Mouse (Mus musculus) embryonic stem cell, embryonic (primary cell): ENCODE measurements around the gene Tmem251.

Experiments
- CTCF ChIA-PET, 4 experiments: fragments of 300-600 bp in 2 of 4; fragments of 350-600 bp in 2 of 4; sonication (Branson Sonifier 250); formaldehyde crosslinking; loops; one replicate each; lab custom pipeline; 2022; ENCODE audit warnings: inconsistent platforms in 2 of 4; lab: Charles Lee
- POLR2A ChIA-PET, 4 experiments: fragments of 300-600 bp in 2 of 4; fragments of 350-600 bp in 2 of 4; sonication (Branson Sonifier 250); formaldehyde crosslinking; loops; one replicate each; lab custom pipeline; 2022; ENCODE audit warnings: antibody characterized with exemption in 4 of 4, inconsistent platforms in 1 of 4; lab: Charles Lee

Gene Tmem251

DNA sequence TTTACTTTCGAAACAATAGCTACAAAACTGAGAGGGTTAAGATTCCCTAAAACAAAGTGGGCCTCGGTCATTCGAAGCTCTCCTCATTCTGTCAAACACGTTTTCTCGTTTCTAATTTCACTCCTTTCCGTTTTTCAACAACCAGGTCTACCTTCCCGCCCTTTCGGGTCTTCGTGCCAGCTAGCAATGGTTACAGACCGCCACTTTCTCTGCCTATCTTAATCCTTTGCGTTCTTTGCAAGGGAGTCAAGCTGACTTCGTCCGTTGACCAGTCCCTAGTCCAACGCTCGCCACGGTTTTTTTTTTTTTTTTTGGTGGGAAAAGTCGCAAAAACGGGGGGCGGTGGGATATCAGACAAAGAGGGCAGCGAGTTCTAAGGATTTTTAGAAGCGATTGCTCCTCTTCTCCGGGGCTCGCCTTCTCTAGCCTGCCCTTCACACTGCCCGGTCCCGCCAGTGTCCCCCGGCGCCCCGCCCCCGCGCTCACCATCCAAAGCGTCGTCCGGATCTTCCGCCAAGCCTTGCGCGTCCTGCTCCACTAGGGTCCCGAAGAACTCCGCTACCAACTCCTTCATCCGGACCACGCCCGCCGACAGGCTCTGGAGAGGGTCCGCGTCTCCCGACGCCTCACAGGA lies 13.6 kb downstream of the Tmem251 start:
- CTCF ChIA-PET: interaction anchor here (0.5 to 1.9 kb wide), 15 partner anchors 12 to 458 kb away, joined by 3 to 9 read pairs (median 4); partner anchors contain the start of genes Golga5 (in 1 of the 4), Moap1 (in 1 of the 4) and Tmem251 (in 1 of the 4)
- POLR2A ChIA-PET: interaction anchor here (0.6 to 5.5 kb wide), 46 partner anchors 9 to 669 kb away, joined by 3 to 52 read pairs (median 4); partner anchors contain the start of genes Moap1 (in 4 of the 4), Tmem251 (in 4 of the 4), Golga5 (in 2 of the 4) and Ddx24 (in 1 of the 4)

GRCm38 (mm10) chr12:102757689-102758402 lies 14.3 kb downstream of the Tmem251 start, which contains the start of the genes Gm28051, Gon7 and Ubr7:
Gene Gm28051, minus strand, starts transcription at chr12:102757765.
Gene Gon7, minus strand, starts transcription at chr12:102757803.
Gene Ubr7, plus strand, starts transcription at chr12:102757967.
- ChIA-PET CTCF (interaction anchor here in 3 of 4 experiments (0.5 to 1.9 kb wide), 10 partner anchors 12 to 457 kb away, joined by 3 to 9 read pairs (median 4); partner anchors contain the start of genes Golga5 (in 1 of the 3), Moap1 (in 1 of the 3) and Tmem251 (in 1 of the 3)), POLR2A (interaction anchor here (0.6 to 5.5 kb wide), 40 partner anchors 8 to 668 kb away, joined by 3 to 52 read pairs (median 4); partner anchors contain the start of genes Moap1 (in 3 of the 4), Tmem251 (in 3 of the 4), Golga5 (in 2 of the 4) and Ddx24 (in 1 of the 4))

DNA sequence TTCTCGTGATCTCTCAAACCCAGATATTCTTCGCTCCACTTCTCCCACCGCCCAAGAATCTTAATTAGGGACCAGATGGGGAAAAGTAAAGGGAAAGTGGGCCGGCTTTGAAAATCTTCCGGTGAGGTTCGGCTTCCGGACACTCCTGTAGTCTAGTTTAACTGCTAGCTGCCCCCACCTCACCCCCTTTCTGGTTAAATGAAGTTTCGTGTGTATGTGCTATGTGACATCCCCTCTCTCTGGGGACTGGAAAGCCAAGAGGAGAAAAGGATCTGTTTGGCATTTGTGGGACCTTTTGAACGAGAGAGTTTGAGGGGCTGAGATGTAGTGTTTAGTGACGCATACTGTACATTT lies 14.8 kb downstream of the Tmem251 start, which contains the start of gene Gm20604:
Gene Gm20604 (minus strand): TSS at position 270 of the 354 bp plus-strand sequence.
- POLR2A ChIA-PET: interaction anchor here in 3 of 4 experiments (0.7 to 5.5 kb wide), 25 partner anchors 7 to 223 kb away, joined by 3 to 52 read pairs (median 5); partner anchors contain the start of genes Moap1 (in 3 of the 3), Tmem251 (in 3 of the 3) and Itpk1 (in 2 of the 3)
- CTCF ChIA-PET: interaction anchor here in 2 of 4 experiments (0.6 to 1.9 kb wide), 2 partner anchors 11 to 1660 kb away, joined by 5 to 10 read pairs; no protein-coding TSS in a partner anchor

- ChIA-PET POLR2A (interaction anchor here in 3 of 4 experiments (0.7 to 5.5 kb wide), 21 partner anchors 8 to 54 kb away, joined by 3 to 52 read pairs (median 5); partner anchors contain the start of genes Moap1 (in 3 of the 3), Tmem251 (in 3 of the 3) and Itpk1 (in 1 of the 3)), CTCF (interaction anchor here in 1 of 4 experiments (0.6 kb wide), 1 partner anchor 1659 kb away, joined by 10 read pairs; no protein-coding TSS in a partner anchor)
These were observed 15.4 kb downstream of the Tmem251 start for GRCm38 (mm10) chr12:102758936-102759335.

GRCm38 (mm10) chr12:102761668-102762067 lies 18.1 kb downstream of the Tmem251 start:
- POLR2A ChIA-PET: interaction anchor here in 3 of 4 experiments (0.7 to 3.5 kb wide), 10 partner anchors 12 to 1686 kb away, joined by 3 to 17 read pairs (median 4); partner anchors contain the start of genes Moap1 (in 1 of the 3) and Tmem251 (in 1 of the 3)

DNA sequence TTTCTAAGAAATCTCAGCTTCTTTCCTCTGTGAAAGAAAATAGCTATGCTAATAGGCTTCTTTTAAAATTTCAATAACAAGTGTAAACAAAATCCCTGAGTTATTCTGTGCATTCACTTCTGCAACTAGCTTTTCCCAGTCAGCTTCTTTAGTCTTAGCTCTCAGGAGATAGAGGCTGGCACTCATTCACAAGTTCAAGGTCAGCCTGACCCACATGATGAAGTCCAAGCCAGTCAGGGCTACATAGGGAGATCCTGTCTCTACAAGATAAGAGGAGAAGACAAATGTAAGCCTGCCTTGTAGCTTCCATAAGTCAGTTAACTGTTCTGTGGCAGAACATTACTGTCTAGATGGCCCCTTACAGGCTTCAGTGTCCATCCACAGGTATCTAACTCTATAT lies 20.1 kb downstream of the Tmem251 start:
- CTCF ChIA-PET: interaction anchor here in 2 of 4 experiments (0.6 kb wide), 2 partner anchors 33 to 327 kb away, joined by 3 read pairs; no protein-coding TSS in a partner anchor
- POLR2A ChIA-PET: interaction anchor here in 3 of 4 experiments (1.3 to 3.5 kb wide), 6 partner anchors 10 to 23 kb away, joined by 3 to 17 read pairs (median 7); partner anchors contain the start of genes Moap1 (in 1 of the 3) and Tmem251 (in 1 of the 3)

More at GRCm38 (mm10) chr12:102761668-102762067, 18.1 kb downstream of the Tmem251 start:
- CTCF ChIA-PET: interaction anchor here in 2 of 4 experiments (0.5 to 0.6 kb wide), 2 partner anchors 22 to 734 kb away, joined by 3 to 4 read pairs; no protein-coding TSS in a partner anchor

DNA sequence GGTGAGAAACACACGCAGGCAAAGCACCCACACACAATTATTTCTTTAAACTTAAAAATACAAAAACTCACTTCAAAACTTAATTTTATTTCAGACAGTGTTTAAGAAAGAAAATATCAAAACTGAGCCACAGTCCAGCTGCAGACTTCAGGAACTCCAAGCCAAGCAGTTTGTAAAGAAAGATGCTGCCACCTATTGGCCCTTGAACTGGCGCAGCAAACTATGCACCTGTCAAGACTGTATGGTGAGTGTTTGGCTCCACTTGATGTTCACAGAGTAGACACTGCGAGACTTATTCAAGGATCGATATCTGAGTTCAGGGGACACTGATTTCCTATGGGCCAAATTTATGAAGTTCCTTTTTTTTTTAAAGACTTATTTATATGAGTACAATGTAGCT lies 25.4 kb downstream of the Tmem251 start:
- POLR2A ChIA-PET: interaction anchor here in 2 of 4 experiments (0.5 to 6.0 kb wide), 12 partner anchors 10 to 220 kb away, joined by 3 to 49 read pairs (median 4); partner anchors contain the start of genes Gm28051 (in 2 of the 2), Gon7 (in 2 of the 2), Ubr7 (in 2 of the 2) and Gm20604 (in 1 of the 2)
- CTCF ChIA-PET: interaction anchor here in 2 of 4 experiments (0.7 to 1.5 kb wide), 7 partner anchors 9 to 270 kb away, joined by 3 to 5 read pairs (median 4); partner anchors contain the start of genes Gm28051 (in 1 of the 2), Gon7 (in 1 of the 2), Moap1 (in 1 of the 2) and Tmem251 (in 1 of the 2)

DNA sequence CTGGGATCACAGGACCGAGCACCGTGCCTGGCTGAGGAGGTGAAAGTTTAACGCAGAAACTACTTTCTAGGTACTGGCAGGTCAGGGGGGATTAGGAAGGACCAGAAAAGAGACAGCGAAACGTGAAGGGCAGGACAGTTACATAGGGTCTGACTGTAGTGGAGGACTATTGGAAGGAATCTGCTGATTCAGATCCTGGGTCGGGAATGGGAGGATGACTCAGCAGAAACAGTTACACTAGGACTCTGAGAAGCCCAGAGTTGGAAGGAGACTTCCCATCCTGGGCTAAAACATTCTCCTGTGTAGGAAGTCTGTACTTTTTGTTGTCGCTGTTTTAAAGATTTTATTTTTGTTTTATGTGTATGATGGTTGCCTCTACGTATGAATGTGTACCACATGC lies 28.0 kb downstream of the Tmem251 start:
- CTCF ChIA-PET: no interaction called here
- POLR2A ChIA-PET: interaction anchor here in 2 of 4 experiments (1.3 to 6.0 kb wide), 6 partner anchors 8 to 45 kb away, joined by 3 to 49 read pairs (median 6); partner anchors contain the start of genes Gm20604 (in 2 of the 2), Gm28051 (in 2 of the 2), Gon7 (in 2 of the 2) and Ubr7 (in 2 of the 2)

GRCm38 (mm10) chr12:102772676-102773075 lies 29.1 kb downstream of the Tmem251 start:
- ChIA-PET CTCF (no interaction called here), POLR2A (interaction anchor here in 2 of 4 experiments (0.6 to 2.3 kb wide), 3 partner anchors 10 to 23 kb away, joined by 3 to 13 read pairs (median 3); no protein-coding TSS in a partner anchor)

DNA sequence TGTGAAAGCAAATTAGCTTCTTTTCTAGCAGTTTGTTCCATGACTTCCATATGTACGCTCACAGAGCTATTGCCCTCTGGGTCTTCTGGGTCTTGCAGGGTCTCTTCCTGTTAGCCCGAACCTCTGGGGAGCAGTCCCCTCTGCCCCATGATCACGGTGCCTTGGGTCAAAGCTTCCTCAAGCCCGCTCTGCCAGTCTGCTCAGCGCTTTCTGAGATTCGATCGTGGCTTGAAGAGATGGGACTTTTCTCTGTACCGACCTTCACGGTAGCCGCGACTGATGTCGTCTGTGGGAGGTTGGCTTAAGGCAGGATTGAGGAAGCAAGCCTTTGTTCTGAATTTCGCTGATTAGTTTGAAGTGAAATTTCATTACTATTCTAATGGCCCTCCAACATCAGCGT lies 32.5 kb downstream of the Tmem251 start:
- CTCF ChIA-PET: no interaction called here

DNA sequence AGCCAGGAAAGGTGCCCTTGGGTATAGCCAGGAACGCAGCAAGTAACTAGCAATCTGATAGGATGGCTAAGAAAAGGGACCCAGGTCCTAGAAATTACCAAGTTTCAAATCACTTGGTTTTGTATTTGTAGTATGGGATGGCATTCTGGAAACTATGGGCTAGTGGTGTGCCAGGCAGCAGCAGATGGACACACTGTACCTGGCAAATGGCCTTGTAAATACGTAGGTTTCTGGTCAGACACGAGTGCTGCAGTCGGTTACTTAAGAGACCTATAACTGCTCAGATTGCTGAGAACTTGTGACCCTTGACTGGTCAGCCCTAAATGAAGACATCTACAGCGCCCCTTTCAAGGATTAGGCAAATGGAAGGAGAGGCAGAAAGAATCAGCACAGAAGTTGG lies 34.6 kb downstream of the Tmem251 start:
- CTCF ChIA-PET: interaction anchor here in 2 of 4 experiments (1.1 to 1.3 kb wide), 2 partner anchors 8 kb away, joined by 5 read pairs; no protein-coding TSS in a partner anchor
- POLR2A ChIA-PET: interaction anchor here in 2 of 4 experiments (1.2 to 2.7 kb wide), 5 partner anchors 13 to 35 kb away, joined by 3 to 17 read pairs (median 9); partner anchors contain the start of genes Moap1 (in 1 of the 2) and Tmem251 (in 1 of the 2)

More for the DNA sequence above, 32.5 kb downstream of the Tmem251 start:
- POLR2A ChIA-PET: interaction anchor here in 3 of 4 experiments (0.9 to 1.4 kb wide), 9 partner anchors 9 to 32 kb away, joined by 3 to 6 read pairs (median 4); partner anchors contain the start of genes Gm20604 (in 1 of the 3), Gon7 (in 1 of the 3), Moap1 (in 1 of the 3) and Tmem251 (in 1 of the 3)

DNA sequence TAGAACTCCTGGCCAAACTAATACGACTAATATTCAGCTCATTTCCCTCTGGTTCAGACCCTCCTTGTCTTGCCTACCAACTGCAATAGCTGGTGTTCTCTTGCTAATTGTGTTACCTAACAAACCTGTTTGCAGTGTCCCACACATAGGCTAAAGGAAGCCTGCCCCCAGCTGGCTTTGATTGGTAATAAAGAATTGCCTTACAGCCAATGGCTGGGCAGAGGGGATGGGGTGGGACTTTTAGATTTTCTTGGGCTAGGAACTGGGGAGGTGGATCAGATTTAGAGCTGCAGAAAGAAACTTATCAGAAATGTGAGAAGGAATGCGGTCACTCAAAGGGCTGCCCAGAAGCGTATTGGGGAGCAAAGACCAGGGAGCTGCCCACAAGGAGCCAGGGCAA lies 35.9 kb downstream of the Tmem251 start:
- POLR2A ChIA-PET: interaction anchor here in 3 of 4 experiments (0.5 to 2.7 kb wide), 17 partner anchors 8 to 820 kb away, joined by 3 to 17 read pairs (median 4); partner anchors contain the start of genes Gm28051 (in 2 of the 3), Gon7 (in 2 of the 3), Ubr7 (in 2 of the 3) and Moap1 (in 1 of the 3)
- CTCF ChIA-PET: interaction anchor here in 3 of 4 experiments (0.5 to 1.4 kb wide), 9 partner anchors 9 to 280 kb away, joined by 3 to 5 read pairs (median 4); partner anchors contain the start of gene Gm28051 (in 1 of the 3)

- ChIA-PET CTCF (interaction anchor here in 2 of 4 experiments (0.5 to 0.6 kb wide), 2 partner anchors 199 to 1277 kb away, joined by 3 read pairs; no protein-coding TSS in a partner anchor), POLR2A (interaction anchor here in 1 of 4 experiments (1.0 to 1.1 kb wide), 2 partner anchors 12 to 36 kb away, joined by 3 read pairs; no protein-coding TSS in a partner anchor)
These were observed 39.3 kb downstream of the Tmem251 start for GRCm38 (mm10) chr12:102782841-102783240.

DNA sequence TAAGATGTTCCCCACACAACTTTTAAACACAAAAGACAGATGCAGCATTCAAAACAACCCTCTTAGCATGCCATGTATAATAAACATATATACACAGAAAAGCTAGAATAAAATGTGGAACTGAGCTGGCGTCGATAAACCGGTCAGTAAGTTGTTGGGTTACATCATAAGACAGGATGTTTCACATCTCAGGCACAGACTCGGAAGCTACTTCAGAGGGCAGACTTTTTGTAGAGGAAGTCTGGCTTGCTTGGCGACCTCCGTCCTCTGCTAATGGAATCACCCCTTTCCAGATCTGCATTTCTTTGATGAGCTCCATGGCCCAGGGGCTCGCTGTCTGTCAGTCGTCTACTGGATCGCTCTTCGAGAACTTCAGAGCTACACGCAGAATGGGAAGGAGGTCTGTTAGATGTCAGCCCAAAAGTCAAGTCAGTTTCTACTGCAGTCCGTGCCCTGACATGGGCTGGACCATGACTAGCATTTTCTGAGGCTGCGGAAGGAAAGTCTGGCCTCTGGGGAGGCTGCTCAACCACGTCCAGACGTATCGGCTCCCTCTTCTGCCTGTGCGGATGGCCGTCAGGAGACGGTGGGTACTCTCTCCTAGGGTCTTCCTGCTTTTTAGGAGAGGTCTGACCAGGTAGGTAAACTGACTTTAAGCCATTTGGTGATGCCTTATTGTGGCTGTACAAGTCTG lies 41.5 kb downstream of the Tmem251 start:
- ChIA-PET POLR2A (interaction anchor here in 2 of 4 experiments (0.7 to 1.1 kb wide), 2 partner anchors 8 to 42 kb away, joined by 3 read pairs; partner anchors contain the start of genes Moap1 (in 1 of the 2) and Tmem251 (in 1 of the 2)), CTCF (no interaction called here)

DNA sequence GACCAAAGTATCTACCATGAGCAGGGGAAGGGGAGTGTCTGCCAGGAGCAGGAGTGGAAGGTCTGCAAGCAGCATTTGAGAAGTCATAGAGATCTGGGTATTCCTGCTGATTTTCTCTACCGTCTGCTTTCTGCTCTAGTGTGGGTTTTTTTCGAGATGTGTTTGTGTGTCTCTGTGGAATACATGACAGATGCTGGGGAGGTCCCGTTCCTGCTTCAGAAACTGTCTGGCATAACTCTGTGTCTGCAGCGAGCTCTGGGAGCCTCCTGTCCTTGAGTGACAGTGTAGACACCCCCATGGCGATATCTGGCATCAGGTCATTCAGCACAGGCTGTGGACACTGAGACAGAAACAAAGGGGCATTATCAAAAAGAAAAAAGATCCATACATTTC lies 42.0 kb downstream of the Tmem251 start:
- ChIA-PET POLR2A (no interaction called here), CTCF (no interaction called here)
